Mouse (Mus musculus): ENCODE measurements around the gene Kcne2. TPM values are rescaled to one million over a fixed set of nuclear protein-coding genes. Genes with fewer than 3 reads are reported as not detected.

Kcne2 gene
- polyA plus RNA-seq, 2 experiments from 2014 or later, result not detected

- peak; percentile 90 for ATAC-seq
Observed at GRCm38 (mm10) chr16:92313953-92314741, 22.0 kb downstream of the Kcne2 start.

- no peak for ATAC-seq
Observed at GRCm38 (mm10) chr16:92316049-92316738, 24.0 kb downstream of the Kcne2 start.

- peak; percentile 56 for ATAC-seq
Observed at GRCm38 (mm10) chr16:92319353-92320109, 27.3 kb downstream of the Kcne2 start.

GRCm38 (mm10) chr16:92320361-92320760 lies 28.2 kb downstream of the Kcne2 start:
- no peak for ATAC-seq

GRCm38 (mm10) chr16:92321341-92321740 lies 29.2 kb downstream of the Kcne2 start, which contains the start of gene Fam243:
Fam243 (minus strand) TSS chr16:92321441.
- ATAC-seq, result no peak

GRCm38 (mm10) chr16:92324309-92325061 lies 32.3 kb downstream of the Kcne2 start:
- ATAC-seq, result no peak

- ATAC-seq, result no peak
Observed at GRCm38 (mm10) chr16:92325062-92325406, 32.8 kb downstream of the Kcne2 start.

GRCm38 (mm10) chr16:92327911-92328310 lies 35.7 kb downstream of the Kcne2 start:
- no peak for ATAC-seq

- ATAC-seq, result no peak
Observed at GRCm38 (mm10) chr16:92330966-92331365, 38.8 kb downstream of the Kcne2 start.

- no peak for ATAC-seq
Observed at GRCm38 (mm10) chr16:92334600-92334999, 42.4 kb downstream of the Kcne2 start.

- ATAC-seq, result no peak
Observed at GRCm38 (mm10) chr16:92336280-92336679, 44.1 kb downstream of the Kcne2 start.

GRCm38 (mm10) chr16:92340612-92341511 lies 48.7 kb downstream of the Kcne2 start:
- no peak for ATAC-seq

GRCm38 (mm10) chr16:92345177-92345576 lies 53.0 kb downstream of the Kcne2 start:
- no peak for ATAC-seq

- ATAC-seq, result no peak
Observed at GRCm38 (mm10) chr16:92346297-92346916, 54.2 kb downstream of the Kcne2 start.

Other genes starting within 250 kb of the Kcne2 start
- 10 to 100 TPM; 47.8 to 49.1 TPM for gene Mrps6, start 234.1 kb upstream of the Kcne2 start, polyA plus RNA-seq (2017; shearing (Covaris generic))
- gene Gm49711, start 234.1 kb upstream of the Kcne2 start, polyA plus RNA-seq (2017; shearing (Covaris generic)), result not detected
- gene Slc5a3, start 234.1 kb upstream of the Kcne2 start, polyA plus RNA-seq (2017; shearing (Covaris generic)), result 10 to 100 TPM in 1 of 2 experiments, 1 to 10 TPM in 1; 7.0 to 11.2 TPM
- 100 to 1,000 TPM; 134 to 149 TPM for gene Smim11, start 8.9 kb downstream of the Kcne2 start, polyA plus RNA-seq (2017; shearing (Covaris generic))
- not detected for gene Fam243, start 29.1 kb downstream of the Kcne2 start, polyA plus RNA-seq (2017; shearing (Covaris generic))
- not detected for gene Kcne1, start 67.1 kb downstream of the Kcne2 start, polyA plus RNA-seq (2017; shearing (Covaris generic))
- 1 to 10 TPM; 1.2 to 2.7 TPM for gene Rcan1, start 178.5 kb downstream of the Kcne2 start, polyA plus RNA-seq (2017; shearing (Covaris generic))
- not detected for gene Clic6, start 193.3 kb downstream of the Kcne2 start, polyA plus RNA-seq (2017; shearing (Covaris generic))

Data from CD4-positive, CD25-positive, alpha-beta regulatory T cell, adult 4 months (primary cell).